Mouse (Mus musculus) ES-E14 (cell line): ENCODE measurements around the gene Papss2. TPM values are rescaled to one million over a fixed set of nuclear protein-coding genes. Genes with fewer than 3 reads are reported as not detected.

Experiments
- DNase-seq: peaks from one replicate; pipeline ENCODE4 v3.0.0-alpha.2; 2013; ENCODE audit warnings: low read depth, low spot score
- H3K27ac ChIP-seq: 2 replicates; pipeline ENCODE4 v1.5.1; 2012; ENCODE audit warnings: low read depth, mild to moderate bottlenecking, low read length, moderate library complexity, mixed read lengths; ENCODE audit not compliant: poor library complexity, insufficient read depth, severe bottlenecking
- H3K36me3 ChIP-seq: 2 replicates; pipeline ENCODE4 v1.6.1; 2012; ENCODE audit warnings: mild to moderate bottlenecking, low read length, moderate library complexity, mixed read lengths; ENCODE audit not compliant: control insufficient read depth, poor library complexity, insufficient read depth, severe bottlenecking
- H3K4me1 ChIP-seq, 2 experiments: fragments of 150-350 bp in 1 of 2; sonication (generic) in 1 of 2; 2 replicates each; pipeline ENCODE4 v1.6.1; 2012; ENCODE audit warnings: low read length in 2 of 2, mild to moderate bottlenecking in 1 of 2, mixed read lengths in 1 of 2; ENCODE audit not compliant: control insufficient read depth in 2 of 2, insufficient read depth in 2 of 2, poor library complexity in 1 of 2
- H3K4me3 ChIP-seq, 2 experiments: fragments of 150-350 bp in 1 of 2; sonication (generic) in 1 of 2; 2 replicates each; pipeline ENCODE4 v1.5.1; 2012; ENCODE audit warnings: low read length in 2 of 2, low read depth in 1 of 2, mild to moderate bottlenecking in 1 of 2, mixed read lengths in 1 of 2; ENCODE audit not compliant: insufficient read depth in 1 of 2, poor library complexity in 1 of 2, severe bottlenecking in 1 of 2
- H3K9ac ChIP-seq: 2 replicates; pipeline ENCODE4 v1.6.1; 2012; ENCODE audit warnings: low read depth, mild to moderate bottlenecking, low read length, mixed read lengths; ENCODE audit not compliant: poor library complexity, insufficient read depth, severe bottlenecking
- H3K9me3 ChIP-seq: fragments of 150-350 bp; sonication (generic); 2 replicates; pipeline ENCODE4 v1.6.1; 2012; ENCODE audit warnings: low read depth, mild to moderate bottlenecking, low read length; ENCODE audit not compliant: control insufficient read depth, insufficient read depth
- CHD2 ChIP-seq: IDR thresholded peaks from 2 replicates; pipeline ENCODE4 v1.6.1; 2014; ENCODE audit warnings: mild to moderate bottlenecking, low read depth, low read length, inconsistent platforms
- HCFC1 ChIP-seq: IDR thresholded peaks from 2 replicates; pipeline ENCODE4 v1.6.1; 2012; ENCODE audit warnings: low read length, inconsistent platforms, borderline replicate concordance; ENCODE audit not compliant: insufficient read depth
- MAFK ChIP-seq: IDR thresholded peaks from 2 replicates; pipeline ENCODE4 v1.6.1; 2014; ENCODE audit warnings: mild to moderate bottlenecking, low read depth, low read length, inconsistent platforms; ENCODE audit not compliant: insufficient read depth
- ZC3H11A ChIP-seq: IDR thresholded peaks from 2 replicates; pipeline ENCODE4 v1.6.1; 2012; ENCODE audit warnings: low read depth, mild to moderate bottlenecking, inconsistent platforms, low read length, borderline replicate concordance
- ZNF384 ChIP-seq: IDR thresholded peaks from 2 replicates; pipeline ENCODE4 v1.6.1; 2012; ENCODE audit warnings: low read depth, low read length, inconsistent platforms
- in situ Hi-C, 2 experiments: fragments of 600-800 bp; cut with MboI; formaldehyde crosslinking; loops; one replicate each; pipeline ENCODE4 v1.15.1; 2025; ENCODE audit warnings: low sequenced_read_pairs in 2 of 2, inconsistent platforms in 1 of 2; ENCODE audit not compliant: unreplicated experiment in 2 of 2
- total RNA-seq: library from RNA; depleted of rRNA; stranded (reverse); fragments of 300-350 nt; gene quantifications from 2 replicates; pipeline ENCODE4 v1.2.3, GENCODE M21; 2012; rRNA removed

Papss2 gene
- total RNA-seq, result 0.95 and 1.7 TPM in 2 replicates

GRCm38 (mm10) chr19:32595506-32596286, at the start of gene Papss2:
Papss2 (plus strand) TSS chr19:32595790.
- H3K27ac ChIP-seq, result no peak within 1 kb of the TSS
- in situ Hi-C loops, result no loop called here
- H3K4me3 ChIP-seq, result peak within 1 kb of the TSS; percentile 76 to 90
- H3K4me1 ChIP-seq, result no peaks in the 10 kb centered on the region
- TF ChIP-seq HCFC1 (0 out of 2 replicates have a peak, but pooled peaks have one; percentile 28), CHD2 (no peak)
- peak within 1 kb of the TSS; percentile 65 for H3K9ac ChIP-seq
- H3K36me3 ChIP-seq, result no peaks in the 10 kb centered on the region
- no peaks in the 10 kb centered on the region for H3K9me3 ChIP-seq
- DNase-seq, result peak; percentile 21

DNA sequence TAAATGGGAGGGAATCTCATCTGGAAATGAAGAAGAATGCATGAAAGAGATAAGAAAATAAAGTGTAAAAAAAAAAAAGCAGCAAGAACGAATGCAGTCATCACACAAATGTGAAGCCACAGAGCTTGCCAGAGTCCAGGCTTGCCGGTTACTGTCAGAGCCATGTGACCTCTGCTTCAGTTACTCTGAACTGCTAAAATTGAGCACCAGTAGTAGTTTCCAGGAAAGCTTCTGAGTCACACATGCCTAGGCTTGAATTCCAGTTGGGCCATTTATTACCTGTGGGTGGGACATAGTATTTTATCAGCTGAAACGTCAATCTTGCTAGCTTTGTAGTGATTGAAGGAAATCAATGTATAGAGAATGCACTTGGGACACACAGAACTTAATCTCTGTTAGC, 48.2 kb upstream of the Papss2 start:
- no peak overlapping the region for H3K27ac ChIP-seq
- TF ChIP-seq ZC3H11A (no peak), CHD2 (no peak), ZNF384 (no peak), MAFK (no peak), HCFC1 (no peak)
- no peak overlapping the region for H3K9ac ChIP-seq
- no peaks in the 10 kb centered on the region for H3K36me3 ChIP-seq
- in situ Hi-C loops, result no loop called here
- H3K4me1 ChIP-seq, result no peaks in the 10 kb centered on the region
- no peak for DNase-seq
- H3K9me3 ChIP-seq, result no peaks in the 10 kb centered on the region
- no peak overlapping the region for H3K4me3 ChIP-seq

DNA sequence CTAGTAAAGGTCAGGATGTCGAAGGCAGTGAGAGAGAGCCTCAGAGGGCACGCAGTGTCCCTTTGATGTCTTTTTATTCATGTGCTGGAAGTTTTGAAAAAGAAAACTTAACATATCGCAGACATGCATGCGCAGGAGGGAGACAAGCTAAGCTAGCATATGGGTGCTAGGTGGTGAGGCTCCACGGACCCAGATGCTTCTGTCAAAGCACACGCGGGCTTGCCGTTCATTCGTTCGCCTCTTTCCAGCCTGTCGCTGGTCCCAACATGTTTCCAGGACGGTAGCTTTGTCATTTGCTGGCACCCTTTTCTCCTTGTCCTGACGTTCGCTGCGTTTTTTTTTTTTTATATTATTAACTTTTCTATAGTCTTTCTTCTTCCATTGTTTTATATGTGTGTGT, 47.4 kb upstream of the Papss2 start:
- no peaks in the 10 kb centered on the region for H3K36me3 ChIP-seq
- H3K4me1 ChIP-seq, result no peaks in the 10 kb centered on the region
- no peak overlapping the region for H3K9ac ChIP-seq
- TF ChIP-seq HCFC1 (no peak), MAFK (no peak), ZNF384 (no peak), CHD2 (no peak), ZC3H11A (no peak)
- H3K27ac ChIP-seq, result no peak overlapping the region
- H3K4me3 ChIP-seq, result no peak overlapping the region
- H3K9me3 ChIP-seq, result no peaks in the 10 kb centered on the region
- in situ Hi-C loops, result no loop called here
- no peak for DNase-seq

- no peak for DNase-seq
- no peaks in the 10 kb centered on the region for H3K36me3 ChIP-seq
- no peak overlapping the region for H3K27ac ChIP-seq
- no peaks in the 10 kb centered on the region for H3K4me1 ChIP-seq
- in situ Hi-C loops, result no loop called here
- TF ChIP-seq MAFK, result no peak
- TF ChIP-seq CHD2, result no peak
- no peak for TF ChIP-seq ZNF384
- TF ChIP-seq HCFC1, result no peak
- TF ChIP-seq ZC3H11A, result no peak
- no peaks in the 10 kb centered on the region for H3K9me3 ChIP-seq
- no peak overlapping the region for H3K4me3 ChIP-seq
- no peak overlapping the region for H3K9ac ChIP-seq
Measured at GRCm38 (mm10) chr19:32550446-32550845, 45.1 kb upstream of the Papss2 start.

DNA sequence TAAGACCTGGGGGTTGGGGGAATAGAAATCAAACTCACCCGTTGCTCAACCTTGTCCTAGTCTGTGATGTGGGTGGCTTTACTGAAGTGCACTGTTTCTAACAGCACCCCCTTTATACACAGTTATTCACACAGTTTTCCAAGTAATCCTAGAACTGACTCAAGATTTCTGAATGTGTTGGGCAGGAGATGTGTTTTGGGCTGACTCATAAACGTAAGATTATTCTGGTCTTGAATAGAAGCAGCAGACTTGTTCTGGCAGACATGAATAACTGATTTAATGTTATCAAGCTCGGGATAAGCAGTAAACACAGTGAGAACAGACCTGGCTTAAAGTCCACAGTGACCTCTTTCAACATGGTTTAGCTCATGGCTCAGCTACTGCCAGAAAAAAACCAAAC, 44.1 kb upstream of the Papss2 start:
- no peaks in the 10 kb centered on the region for H3K4me1 ChIP-seq
- no peak overlapping the region for H3K9ac ChIP-seq
- no peak overlapping the region for H3K4me3 ChIP-seq
- TF ChIP-seq HCFC1, result no peak
- no peak for TF ChIP-seq ZNF384
- TF ChIP-seq MAFK, result no peak
- no peak for TF ChIP-seq ZC3H11A
- no peak for TF ChIP-seq CHD2
- H3K36me3 ChIP-seq, result no peaks in the 10 kb centered on the region
- H3K27ac ChIP-seq, result no peak overlapping the region
- no peak for DNase-seq
- in situ Hi-C loops, result no loop called here
- H3K9me3 ChIP-seq, result no peaks in the 10 kb centered on the region
